Comparison of ENCODE assay signal across 8 mouse cellular contexts in genomic region chr11:74771650-74772049, GRCm38 (mm10). TPM values are rescaled to one million over a fixed set of nuclear protein-coding genes. Genes with fewer than 3 reads are reported as not detected.
A peak's percentile ranks its signal among the peaks of the same experiment; 100 is the strongest.
DNase-seq lines count a peak whose midpoint lies in the region; ATAC-seq and TF ChIP-seq lines count a peak whose summit lies in the region.

No protein-coding gene starts in this region.

- ATAC-seq in heart, embryonic 12.5 days (ENCODE audit: insufficient number of reproducible peaks, low FRiP score) = no peak
- no peak for ATAC-seq in forebrain, postnatal 0 days
- no peak for ATAC-seq in inflammation-experienced regulatory T-cells, adult 6 months
- no peak for ATAC-seq in frontal cortex, adult (ENCODE audit: low TSS enrichment)

- H3K27ac ChIP-seq in heart, embryonic 12.5 days (ENCODE audit: poor library complexity, severe bottlenecking) = no peak overlapping the region
- H3K27ac ChIP-seq in ES-E14 (ENCODE audit: insufficient read depth, low read depth, low read length, poor library complexity, severe bottlenecking) (no peak overlapping the region; the same call in 1 of the 2 replicates), macrophage (peak overlapping the region; percentile 61)
- H3K27ac ChIP-seq in forebrain, postnatal 0 days (ENCODE audit: low read depth, low read length) = no peak overlapping the region

- in situ Hi-C loops in ES-E14 (cut with MboI; ENCODE audit: low sequenced_read_pairs in 2 of 2, unreplicated experiment in 2 of 2) = no loop called here

- no peaks in the 10 kb centered on the region for H3K27me3 ChIP-seq in heart, embryonic 12.5 days (replicated peaks)
- no peaks in the 10 kb centered on the region for H3K27me3 ChIP-seq in forebrain, postnatal 0 days (ENCODE audit: insufficient read depth, low read length)

- DNase-seq in heart, adult 8-10 months (ENCODE audit: low spot score) = no peak
- no peak for DNase-seq in ES-E14 (ENCODE audit: low read depth, low spot score)
- DNase-seq in forebrain, postnatal 0 days = no peak
- DNase-seq in cerebellum, postnatal 14 days = no peak

- no peak for TF ChIP-seq CTCF in forebrain, postnatal 0 days (IDR thresholded peaks at IDR 0.05; ENCODE audit: low read depth)

- peaks cover 21% of the 10 kb centered on the region for H3K4me1 ChIP-seq in heart, embryonic 12.5 days (replicated peaks)
- H3K4me1 ChIP-seq in ES-E14 (ENCODE audit: control insufficient read depth in 2 of 2, insufficient read depth in 2 of 2, low read length in 2 of 2, poor library complexity in 1 of 2) = peaks cover 3 to 11% of the 10 kb centered on the region in 2 experiments; a peak in 2 of 4 replicates
- peaks cover 12% of the 10 kb centered on the region; the same call in 1 of the 2 replicates for H3K4me1 ChIP-seq in forebrain, postnatal 0 days (ENCODE audit: insufficient read depth)

- peak overlapping the region; percentile 82 for H3K4me3 ChIP-seq in heart, embryonic 12.5 days
- H3K4me3 ChIP-seq in ES-E14 (ENCODE audit: insufficient read depth in 1 of 2, low read depth in 1 of 2, low read length in 2 of 2, poor library complexity in 1 of 2, severe bottlenecking in 1 of 2) (peak overlapping the region; percentile 77 to 98), macrophage (ENCODE audit: inconsistent target) (peak overlapping the region; percentile 78)
- peak overlapping the region; percentile 82 for H3K4me3 ChIP-seq in forebrain, postnatal 0 days (ENCODE audit: low read depth, low read length)

- peaks cover 27% of the 10 kb centered on the region for H3K36me3 ChIP-seq in heart, embryonic 12.5 days
- peaks cover 19% of the 10 kb centered on the region for H3K36me3 ChIP-seq in ES-E14 (ENCODE audit: control insufficient read depth, insufficient read depth, low read length, poor library complexity, severe bottlenecking)
- H3K36me3 ChIP-seq in forebrain, postnatal 0 days (ENCODE audit: insufficient read depth) = peaks cover 17% of the 10 kb centered on the region
- H3K36me3 ChIP-seq in macrophage (ENCODE audit: inconsistent target) = peaks cover 8% of the 10 kb centered on the region; the same call in 1 of the 2 replicates

- no peak overlapping the region for H3K9ac ChIP-seq in heart, embryonic 12.5 days
- H3K9ac ChIP-seq in ES-E14 (ENCODE audit: insufficient read depth, low read depth, low read length, poor library complexity, severe bottlenecking) = peak overlapping the region; percentile 99; the same call in 1 of the 2 replicates
- H3K9ac ChIP-seq in forebrain, postnatal 0 days = no peak overlapping the region

- H3K79me2 ChIP-seq in macrophage (ENCODE audit: inconsistent target) = peaks cover 56% of the 10 kb centered on the region

- H3K9me3 ChIP-seq in heart, embryonic 12.5 days (replicated peaks) = no peaks in the 10 kb centered on the region
- no peaks in the 10 kb centered on the region for H3K9me3 ChIP-seq in ES-E14 (ENCODE audit: control insufficient read depth, insufficient read depth, low read depth, low read length)
- no peaks in the 10 kb centered on the region for H3K9me3 ChIP-seq in forebrain, postnatal 0 days (ENCODE audit: low read length)

- 59% methylated on average over 4 of the region's 4 CpGs for WGBS in heart, embryonic 12.5 days
- 71% methylated on average over 4 of the region's 4 CpGs for WGBS in forebrain, postnatal 0 days
- WGBS in macrophage (ENCODE audit: missing documents) = 82% methylated on average over 4 of the region's 4 CpGs

- peak overlapping the region; percentile 79 for H3K4me2 ChIP-seq in heart, embryonic 12.5 days
- peak overlapping the region; percentile 69 for H3K4me2 ChIP-seq in forebrain, postnatal 0 days (ENCODE audit: low read depth)

TF ChIP-seq in ES-E14, 5 proteins besides CTCF, POLR2A, EP300 and RAD21:
- TF ChIP-seq CHD2 (IDR thresholded peaks at IDR 0.05; ENCODE audit: low read depth, low read length) (no peak), ZNF384 (IDR thresholded peaks at IDR 0.05; ENCODE audit: low read depth, low read length) (no peak), HCFC1 (IDR thresholded peaks at IDR 0.05; ENCODE audit: borderline replicate concordance, insufficient read depth, low read length) (no peak), MAFK (IDR thresholded peaks at IDR 0.05; ENCODE audit: insufficient read depth, low read depth, low read length) (no peak), ZC3H11A (IDR thresholded peaks at IDR 0.05; ENCODE audit: borderline replicate concordance, low read depth, low read length) (no peak)

RNA-seq across cellular contexts. Expression of gene Mettl16, which starts 1.0 kb away (rescaled TPM):
- 34.6 and 37.0 TPM in 2 replicates for polyA plus RNA-seq in heart, embryonic 12.5 days (2016; fragmentation: Nextera tagmentation; extraction: Ambion mirVana)
- total RNA-seq in heart, adult 8-10 months (2022) = 10 to 100 TPM; 16.2 to 19.9 (median 17.3) TPM
- 52.5 and 72.7 TPM in 2 replicates for total RNA-seq in ES-E14 (2012; rRNA removed)
- 18.7 and 19.9 TPM in 2 replicates for total RNA-seq in forebrain, postnatal 0 days (2014; rRNA removed)
- 17.5 and 22.0 TPM in 2 replicates for polyA plus RNA-seq in forebrain, postnatal 0 days (2015; fragmentation: Nextera tagmentation; extraction: Ambion mirVana)
- total RNA-seq in macrophage (2018; cell fraction: chromatin; rRNA removed) = 10 to 100 TPM in 24 of 26 experiments, 1 to 10 TPM in 2; 8.4 to 43.9 (median 25.7) TPM
- total RNA-seq in macrophage (2018; cell fraction: cytosol; rRNA removed) = 10 to 100 TPM in 20 of 26 experiments, 1 to 10 TPM in 6; 7.0 to 17.0 (median 12.0) TPM
- 10 to 100 TPM in 17 of 26 experiments, 1 to 10 TPM in 9; 6.0 to 32.1 (median 13.7) TPM for total RNA-seq in macrophage (2018; cell fraction: nucleus; rRNA removed)
- polyA plus RNA-seq in macrophage (2018) = 8.7 to 21.0 TPM (median 15.0 TPM) in 3 replicates
- 10 to 100 TPM; 29.2 to 32.2 (median 31.5) TPM for polyA plus RNA-seq in inflammation-experienced regulatory T-cells, adult 6 months (2017; shearing (Covaris generic))

RNA-seq across cellular contexts. Expression of gene Pafah1b1, which starts 47.2 kb away (rescaled TPM):
- polyA plus RNA-seq in heart, embryonic 12.5 days (2016; fragmentation: Nextera tagmentation; extraction: Ambion mirVana) = 57.7 and 63.4 TPM in 2 replicates
- 100 to 1,000 TPM; 183 to 223 (median 209) TPM for total RNA-seq in heart, adult 8-10 months (2022)
- total RNA-seq in ES-E14 (2012; rRNA removed) = 41.8 and 64.6 TPM in 2 replicates
- 200 and 248 TPM in 2 replicates for total RNA-seq in forebrain, postnatal 0 days (2014; rRNA removed)
- 57.4 and 64.1 TPM in 2 replicates for polyA plus RNA-seq in forebrain, postnatal 0 days (2015; fragmentation: Nextera tagmentation; extraction: Ambion mirVana)
- 100 to 1,000 TPM in 8 of 26 experiments, 10 to 100 TPM in 18; 56.1 to 118 (median 94.4) TPM for total RNA-seq in macrophage (2018; cell fraction: chromatin; rRNA removed)
- 100 to 1,000 TPM in 21 of 26 experiments, 10 to 100 TPM in 5; 90.1 to 141 (median 111) TPM for total RNA-seq in macrophage (2018; cell fraction: cytosol; rRNA removed)
- total RNA-seq in macrophage (2018; cell fraction: nucleus; rRNA removed) = 100 to 1,000 TPM in 15 of 26 experiments, 10 to 100 TPM in 11; 81.7 to 144 (median 103) TPM
- polyA plus RNA-seq in macrophage (2018) = 65.1 to 129 TPM (median 83.5 TPM) in 3 replicates
- 10 to 100 TPM; 79.4 to 92.1 (median 81.5) TPM for polyA plus RNA-seq in inflammation-experienced regulatory T-cells, adult 6 months (2017; shearing (Covaris generic))

RNA-seq across cellular contexts. Expression of gene Mnt, which starts 59.1 kb away (rescaled TPM):
- 4.0 and 4.8 TPM in 2 replicates for polyA plus RNA-seq in heart, embryonic 12.5 days (2016; fragmentation: Nextera tagmentation; extraction: Ambion mirVana)
- 10 to 100 TPM in 3 of 4 experiments, 1 to 10 TPM in 1; 7.4 to 13.4 (median 10.2) TPM for total RNA-seq in heart, adult 8-10 months (2022)
- total RNA-seq in ES-E14 (2012; rRNA removed) = 10.2 and 10.3 TPM in 2 replicates
- total RNA-seq in forebrain, postnatal 0 days (2014; rRNA removed) = 14.2 and 15.9 TPM in 2 replicates
- 6.8 and 8.1 TPM in 2 replicates for polyA plus RNA-seq in forebrain, postnatal 0 days (2015; fragmentation: Nextera tagmentation; extraction: Ambion mirVana)
- 10 to 100 TPM in 21 of 26 experiments, 1 to 10 TPM in 5; 3.0 to 55.2 (median 34.8) TPM for total RNA-seq in macrophage (2018; cell fraction: chromatin; rRNA removed)
- 10 to 100 TPM in 25 of 26 experiments, 1 to 10 TPM in 1; 6.5 to 66.5 (median 35.6) TPM for total RNA-seq in macrophage (2018; cell fraction: cytosol; rRNA removed)
- total RNA-seq in macrophage (2018; cell fraction: nucleus; rRNA removed) = 10 to 100 TPM in 24 of 26 experiments, 1 to 10 TPM in 2; 4.1 to 71.3 (median 38.9) TPM
- 21.8 to 49.6 TPM (median 29.0 TPM) in 3 replicates for polyA plus RNA-seq in macrophage (2018)
- 1 to 10 TPM; 4.8 to 6.5 (median 6.3) TPM for polyA plus RNA-seq in inflammation-experienced regulatory T-cells, adult 6 months (2017; shearing (Covaris generic))
